Mouse (Mus musculus) midbrain, embryonic 11.5 days (tissue): ENCODE data around the gene Ldlrad3. TPM values are rescaled to one million over a fixed set of nuclear protein-coding genes. Genes with fewer than 3 reads are reported as not detected.

Experiments used
- ATAC-seq: fragments of 200-750 bp; cut with Nextera tagmentation; 2 replicates; pipeline ENCODE4 v1.8.0; 2017; ENCODE audit warnings: moderate TSS enrichment, moderate library complexity; ENCODE audit not compliant: low FRiP score
- DNase-seq: peaks from one replicate; pipeline ENCODE4 v3.0.0; 2015; ENCODE audit warnings: low spot score; ENCODE audit errors: missing footprints
- H3K27ac ChIP-seq: fragments of 300-500 bp; sonication (generic); 2 replicates; pipeline ENCODE4 v1.5.1; 2014; ENCODE audit warnings: low read depth, low read length
- H3K27me3 ChIP-seq: fragments of 300-500 bp; sonication (generic); 2 replicates; pipeline ENCODE4 v1.6.1; 2014; ENCODE audit warnings: mild to moderate bottlenecking, low read length, moderate library complexity, mixed read lengths; ENCODE audit not compliant: control insufficient read depth, insufficient read depth
- H3K36me3 ChIP-seq: fragments of 300-500 bp; sonication (generic); 2 replicates; pipeline ENCODE4 v1.6.1; 2014; ENCODE audit warnings: mild to moderate bottlenecking, low read length, moderate library complexity, mixed read lengths; ENCODE audit not compliant: control insufficient read depth, insufficient read depth
- H3K4me1 ChIP-seq: fragments of 300-500 bp; sonication (generic); 2 replicates; pipeline ENCODE4 v1.6.1; 2014; ENCODE audit warnings: low read length; ENCODE audit not compliant: control insufficient read depth, insufficient read depth
- H3K4me2 ChIP-seq: fragments of 300-500 bp; sonication (generic); 2 replicates; pipeline ENCODE4 v1.6.1; 2014; ENCODE audit warnings: mild to moderate bottlenecking, moderate library complexity
- H3K4me3 ChIP-seq: fragments of 300-500 bp; sonication (generic); 2 replicates; pipeline ENCODE4 v1.5.1; 2014; ENCODE audit warnings: low read depth, low read length
- H3K9ac ChIP-seq: fragments of 300-500 bp; sonication (generic); 2 replicates; pipeline ENCODE4 v1.6.1; 2014; ENCODE audit warnings: low read length
- H3K9me3 ChIP-seq: fragments of 300-500 bp; sonication (generic); 2 replicates; pipeline ENCODE4 v1.6.1; 2016; ENCODE audit warnings: low read length; ENCODE audit not compliant: control insufficient read depth
- WGBS: fragments of 180-500 bp; shearing (Covaris S2); extraction: QIAGEN DNeasy Blood & Tissue Kit; methylation state at CpG from one replicate; pipeline ENCODE4 v1.1.7; 2014; 5-methylcytosine and 5-hydroxymethylcytosine counted together
- polyA plus RNA-seq: library from polyadenylated mRNA; unstranded; fragments of >200 nt; fragmentation: Nextera tagmentation; extraction: Ambion mirVana; gene quantifications from 2 replicates; pipeline ENCODE4 v1.2.1, GENCODE M21; 2014

Ldlrad3 gene
- polyA plus RNA-seq, 1 experiment from 2014 or later = 53.1 TPM

DNA sequence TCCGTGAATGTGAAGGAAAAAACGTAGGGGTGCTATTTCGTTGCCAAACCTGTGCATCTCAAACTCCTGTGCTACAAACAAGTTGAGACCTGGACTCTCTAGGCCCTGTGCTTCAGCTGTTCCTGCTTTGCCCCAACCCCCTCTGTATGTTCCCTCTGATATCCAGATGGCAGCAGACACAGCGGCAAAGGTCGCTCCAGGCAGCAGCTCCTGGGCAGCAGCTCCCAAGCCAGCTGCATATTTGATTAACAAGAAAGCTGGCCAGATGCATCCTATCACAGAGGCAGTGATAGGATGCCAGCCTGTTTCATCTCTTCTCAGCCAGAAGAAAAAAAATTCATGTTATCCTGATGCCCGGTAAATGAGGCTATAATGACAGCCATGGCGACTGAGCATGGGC, 267.7 kb downstream of the Ldlrad3 start:
- H3K4me1 ChIP-seq = peaks cover 4% of the 10 kb centered on the region; the same call in 1 of the 2 replicates
- H3K36me3 ChIP-seq = no peaks in the 10 kb centered on the region
- ATAC-seq = no peak
- no peak overlapping the region for H3K27ac ChIP-seq
- DNase-seq = peak; percentile 75
- no peaks in the 10 kb centered on the region for H3K9me3 ChIP-seq
- no peaks in the 10 kb centered on the region for H3K27me3 ChIP-seq
- H3K4me3 ChIP-seq = no peak overlapping the region
- no peak overlapping the region for H3K4me2 ChIP-seq
- no peak overlapping the region for H3K9ac ChIP-seq
- 88% methylated on average over 7 of the region's 7 CpGs for WGBS

DNA sequence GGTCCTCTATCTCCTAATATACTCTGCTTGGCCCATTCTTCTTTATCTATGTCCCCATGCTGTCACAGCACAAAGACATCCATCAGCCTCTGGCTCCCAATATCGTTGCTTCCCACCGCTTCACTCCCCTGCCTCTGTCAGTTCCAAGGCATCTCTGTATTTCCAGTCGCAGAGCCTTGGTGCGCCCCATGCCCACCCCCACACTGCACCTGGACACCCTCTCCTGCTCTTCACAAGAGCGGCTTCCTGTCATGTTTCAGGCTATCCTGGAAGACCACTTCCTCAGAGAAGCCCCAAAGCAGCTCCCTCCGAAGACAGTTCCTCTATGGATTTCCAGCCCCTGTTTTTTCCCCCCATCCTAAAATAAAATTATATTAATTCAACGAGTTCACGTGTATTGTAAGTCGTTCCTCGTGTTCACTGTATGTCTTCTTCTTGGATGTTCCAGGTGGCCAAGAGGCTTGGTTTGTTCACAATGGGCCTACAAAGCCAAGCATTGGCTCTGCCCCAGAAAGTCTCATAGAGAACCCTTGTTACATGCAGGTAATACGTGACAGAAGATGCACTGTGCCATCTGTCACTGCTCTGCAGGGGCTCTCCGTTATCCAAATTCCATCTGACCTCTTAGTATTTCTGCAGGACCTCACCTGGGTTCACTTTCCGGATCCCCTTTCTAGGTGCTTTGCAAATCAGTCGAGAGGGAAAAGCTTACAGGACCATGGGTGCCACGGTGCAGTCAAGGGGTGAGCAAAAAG, 276.7 kb downstream of the Ldlrad3 start:
- Histone ChIP-seq H3K4me2 (no peak overlapping the region), H3K9me3 (no peaks in the 10 kb centered on the region), H3K9ac (no peak overlapping the region), H3K27me3 (no peaks in the 10 kb centered on the region), H3K4me3 (no peak overlapping the region), H3K27ac (no peak overlapping the region), H3K36me3 (no peaks in the 10 kb centered on the region), H3K4me1 (peaks cover 9% of the 10 kb centered on the region)
- ATAC-seq (no peak), DNase-seq (no peak)
- 88% methylated on average over 15 of the region's 15 CpGs for WGBS

DNA sequence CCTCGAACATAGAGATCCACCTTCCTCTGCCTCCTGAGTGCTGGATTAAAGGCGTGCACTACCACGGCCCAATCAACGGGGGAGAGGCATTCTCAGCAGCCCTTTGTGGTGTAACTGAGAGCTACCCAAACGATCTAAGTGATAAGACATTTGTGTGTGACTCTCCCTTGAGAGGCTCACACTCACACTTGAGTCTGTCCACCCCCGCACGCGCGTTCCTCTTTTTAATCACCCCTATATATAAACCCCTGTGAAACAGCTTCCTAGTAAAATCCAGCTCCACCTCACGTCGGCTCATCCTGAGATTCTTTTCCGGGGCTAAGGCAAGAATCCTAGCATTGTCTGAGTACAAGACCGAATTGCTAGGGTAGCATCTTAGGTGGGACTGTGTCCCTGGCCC, 277.4 kb downstream of the Ldlrad3 start:
- H3K4me3 ChIP-seq = no peak overlapping the region
- H3K27ac ChIP-seq = no peak overlapping the region
- no peak for DNase-seq

DNA sequence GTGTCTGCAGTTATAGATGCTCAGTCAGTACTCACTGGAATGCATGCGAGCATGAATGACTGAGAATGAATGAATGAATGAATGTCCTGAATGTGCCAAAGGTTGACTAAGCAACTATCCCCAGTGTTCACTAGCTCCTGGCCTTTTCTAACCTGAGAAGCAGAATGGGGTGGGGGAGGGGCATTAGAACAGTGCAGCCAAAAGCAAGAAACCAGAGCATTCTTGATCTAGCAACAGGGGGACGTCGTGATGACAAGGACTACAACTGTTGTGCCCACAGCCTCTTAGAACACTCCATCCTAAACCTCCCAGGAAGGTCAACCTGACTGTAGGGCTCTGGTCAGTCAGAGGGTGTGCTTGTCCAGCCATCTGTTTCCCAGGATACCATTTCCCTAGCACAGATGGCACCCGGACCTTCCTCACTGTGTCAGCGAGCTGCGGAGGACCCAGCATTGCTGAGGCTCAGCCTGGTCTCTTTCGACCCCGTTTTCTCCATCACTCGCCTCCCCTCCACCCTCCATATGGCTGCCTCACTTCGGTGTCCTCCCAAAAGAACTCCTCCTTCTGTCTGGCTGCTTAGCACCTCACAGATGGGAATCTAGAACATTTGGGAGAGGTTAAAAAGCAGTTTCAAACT, 278.7 kb downstream of the Ldlrad3 start:
- H3K4me2 ChIP-seq = no peak overlapping the region
- H3K27me3 ChIP-seq = no peaks in the 10 kb centered on the region
- no peak overlapping the region for H3K27ac ChIP-seq
- no peaks in the 10 kb centered on the region for H3K36me3 ChIP-seq
- peak; percentile 28; the same call in 1 of the 2 replicates for ATAC-seq
- no peak overlapping the region for H3K9ac ChIP-seq
- H3K9me3 ChIP-seq = no peaks in the 10 kb centered on the region
- DNase-seq = no peak
- H3K4me3 ChIP-seq = no peak overlapping the region
- H3K4me1 ChIP-seq = peaks cover 9% of the 10 kb centered on the region
- WGBS = 73% methylated on average over 10 of the region's 10 CpGs

More for the DNA sequence above, 277.4 kb downstream of the Ldlrad3 start:
- H3K27me3 ChIP-seq = no peaks in the 10 kb centered on the region
- H3K36me3 ChIP-seq = no peaks in the 10 kb centered on the region
- no peaks in the 10 kb centered on the region for H3K9me3 ChIP-seq
- no peak for ATAC-seq
- 79% methylated on average over 13 of the region's 13 CpGs for WGBS
- peaks cover 9% of the 10 kb centered on the region for H3K4me1 ChIP-seq
- H3K4me2 ChIP-seq = no peak overlapping the region
- H3K9ac ChIP-seq = no peak overlapping the region

DNA sequence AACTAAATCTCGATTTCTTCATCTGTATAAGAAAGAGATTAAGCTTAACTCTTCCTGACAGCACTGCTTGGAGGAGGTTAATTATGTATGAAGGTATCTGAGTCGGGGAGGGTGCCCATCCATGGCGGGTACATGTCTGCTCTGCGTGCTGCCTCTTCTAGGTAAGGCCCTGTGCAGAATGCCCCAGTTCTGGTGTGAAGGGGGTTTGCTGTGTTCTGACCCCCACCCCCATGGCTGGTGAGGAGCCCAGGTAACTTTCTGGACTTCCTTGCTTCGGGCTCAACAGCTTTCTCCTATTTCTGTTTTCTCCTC, 279.9 kb downstream of the Ldlrad3 start:
- H3K36me3 ChIP-seq = no peaks in the 10 kb centered on the region
- WGBS = 59% methylated on average over 5 of the region's 5 CpGs
- H3K27ac ChIP-seq = no peak overlapping the region
- H3K9ac ChIP-seq = peak overlapping the region; percentile 39
- H3K4me2 ChIP-seq = no peak overlapping the region
- no peak overlapping the region for H3K4me3 ChIP-seq
- ATAC-seq (peak; percentile 56), DNase-seq (no peak)
- peaks cover 9% of the 10 kb centered on the region for H3K4me1 ChIP-seq
- H3K27me3 ChIP-seq = no peaks in the 10 kb centered on the region
- H3K9me3 ChIP-seq = no peaks in the 10 kb centered on the region

DNA sequence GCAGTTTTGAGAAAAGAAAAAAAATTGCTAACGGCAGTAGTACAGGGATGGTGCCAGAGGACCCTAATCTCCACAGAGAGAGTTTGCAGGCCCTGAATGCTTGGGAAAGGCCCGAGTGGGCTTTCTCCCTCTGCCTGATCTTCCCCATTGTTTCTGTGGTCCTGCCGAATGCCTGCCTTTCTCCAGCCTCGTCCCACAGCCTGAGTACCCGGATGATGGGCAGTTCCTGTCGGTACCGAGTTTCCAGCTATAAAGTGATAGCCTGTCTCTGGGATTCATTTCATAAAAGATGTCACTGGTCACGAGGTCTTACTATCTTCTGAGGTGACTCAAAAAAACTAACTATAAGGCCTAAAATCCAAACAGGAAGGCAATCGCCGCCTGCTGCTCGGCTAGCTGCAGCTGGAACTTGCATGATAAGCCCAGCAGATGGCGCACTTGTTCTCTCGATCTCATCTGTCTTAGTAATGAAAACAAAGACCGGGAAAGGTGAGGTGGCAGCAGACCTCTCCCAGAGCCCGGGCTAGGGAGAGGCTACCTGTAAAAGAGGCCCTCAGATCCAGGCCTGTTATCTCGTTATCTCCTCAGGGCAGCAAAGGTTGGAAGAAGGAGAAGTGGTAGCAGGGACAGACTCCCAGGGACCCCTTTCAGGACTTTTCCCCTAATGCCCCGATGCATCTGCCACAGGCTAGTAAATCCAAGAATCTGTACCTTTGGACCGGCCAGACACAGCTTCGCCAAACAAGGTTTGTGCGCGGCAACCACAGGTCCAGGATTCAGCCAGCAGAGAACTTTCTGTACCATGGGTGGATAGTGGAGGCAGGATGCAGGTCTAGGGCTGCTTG, 280.4 kb downstream of the Ldlrad3 start:
- no peak overlapping the region for H3K27ac ChIP-seq
- H3K4me1 ChIP-seq = peaks cover 9% of the 10 kb centered on the region
- peak overlapping the region; percentile 36 for H3K4me2 ChIP-seq
- no peaks in the 10 kb centered on the region for H3K27me3 ChIP-seq
- 20% methylated on average over 21 of the region's 21 CpGs for WGBS
- no peak overlapping the region for H3K4me3 ChIP-seq
- ATAC-seq (peak; percentile 83), DNase-seq (peak; percentile 99)
- no peaks in the 10 kb centered on the region for H3K9me3 ChIP-seq
- H3K36me3 ChIP-seq = no peaks in the 10 kb centered on the region
- peak overlapping the region; percentile 39 for H3K9ac ChIP-seq

DNA sequence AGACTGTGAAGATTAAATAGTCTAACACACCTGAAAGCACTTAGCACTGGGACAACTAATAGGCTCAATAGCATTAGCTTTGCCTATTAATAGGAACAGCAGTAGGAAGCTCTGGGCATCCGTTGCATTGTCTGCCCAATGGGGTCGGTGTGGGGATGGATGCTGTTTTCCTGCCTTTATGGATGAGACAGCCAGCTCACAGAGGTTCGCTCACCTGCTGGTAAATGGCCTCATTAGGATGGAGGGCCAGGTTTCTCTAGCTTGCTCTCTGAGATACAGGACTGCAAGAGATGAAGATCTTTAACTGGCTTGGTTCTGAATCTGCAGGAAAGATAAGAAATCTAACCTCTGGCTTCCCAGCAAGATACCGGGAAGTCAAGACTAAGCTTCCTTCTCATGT, 284.0 kb downstream of the Ldlrad3 start:
- DNase-seq = no peak
- no peak overlapping the region for H3K4me2 ChIP-seq
- H3K27me3 ChIP-seq = no peaks in the 10 kb centered on the region
- ATAC-seq = no peak
- H3K4me1 ChIP-seq = peaks cover 6% of the 10 kb centered on the region
- no peak overlapping the region for H3K4me3 ChIP-seq
- no peak overlapping the region for H3K27ac ChIP-seq
- H3K9me3 ChIP-seq = no peaks in the 10 kb centered on the region
- WGBS = 81% methylated on average over 4 of the region's 4 CpGs
- 0 out of 2 replicates have a peak, but pooled peaks cover 2% of the 10 kb centered on the region for H3K36me3 ChIP-seq
- no peak overlapping the region for H3K9ac ChIP-seq
